Comparison of ENCODE assay signal across 13 mouse cellular contexts in genomic region chr5:146724956-146725355, GRCm38 (mm10).
"Had no signal": no experiment of that assay in that cellular context is flagged by ENCODE, and none has a peak within 500 bp of the region (broad histone marks: within the 10 kb centered on the region; RNA-seq: fewer than 3 reads in every experiment).

No protein-coding gene starts in this region.

- H3K9me3 ChIP-seq: kidney, embryonic 15.5 days; limb, embryonic 13.5 days; neural tube, embryonic 12.5 days had no signal

- H3K27me3 ChIP-seq: kidney, embryonic 15.5 days; limb, embryonic 13.5 days; neural tube, embryonic 12.5 days had no signal

- ATAC-seq: intestine, embryonic 16.5 days; lung, postnatal 0 days had no signal

- H3K36me3 ChIP-seq: kidney, embryonic 15.5 days; neural tube, embryonic 12.5 days had no signal

- H3K27ac ChIP-seq: kidney, embryonic 15.5 days; limb, embryonic 13.5 days; liver, embryonic 14.5 days; neural tube, embryonic 12.5 days had no signal

- DNase-seq: kidney, adult 2 months; kidney, postnatal 14 days; left cerebral cortex, postnatal 4 days; lung, adult 18-20 months; lung, postnatal 4 days; thymus, adult 18-20 months; thymus, postnatal 14 days had no signal

- H3K4me1 ChIP-seq: neural tube, embryonic 12.5 days had no signal

- H3K9ac ChIP-seq: kidney, embryonic 15.5 days; limb, embryonic 13.5 days; liver, embryonic 14.5 days; neural tube, embryonic 12.5 days had no signal

- H3K4me2 ChIP-seq: kidney, embryonic 15.5 days; limb, embryonic 13.5 days; neural tube, embryonic 12.5 days had no signal

- H3K4me3 ChIP-seq: kidney, embryonic 15.5 days; limb, embryonic 13.5 days; neural tube, embryonic 12.5 days had no signal
